9 mouse cellular contexts compared by ENCODE assay signal in genomic region chr1:64040831-64041383, GRCm38 (mm10).
DNase-seq lines count a peak whose midpoint lies in the region; ATAC-seq lines count a peak whose summit lies in the region.
"Had no signal": no experiment of that assay in that cellular context is flagged by ENCODE, and none has a peak within 500 bp of the region (broad histone marks: within the 10 kb centered on the region; RNA-seq: fewer than 3 reads in every experiment).

No protein-coding gene starts in this region.

- H3K4me3 ChIP-seq in midbrain, embryonic 12.5 days: no peak overlapping the region
- no peak overlapping the region for H3K4me3 ChIP-seq in midbrain, embryonic 14.5 days (replicated peaks; ENCODE audit: low read depth, low read length)
- no peak overlapping the region for H3K4me3 ChIP-seq in heart, embryonic 15.5 days
- H3K4me3 ChIP-seq in limb, embryonic 15.5 days: no peak overlapping the region
- H3K4me3 ChIP-seq in stomach, embryonic 16.5 days (replicated peaks; ENCODE audit: low read length): no peak overlapping the region
- no peak overlapping the region for H3K4me3 ChIP-seq in neural tube, embryonic 15.5 days (replicated peaks)
- H3K4me3 ChIP-seq: myocyte had no signal

- peaks cover 4% of the 10 kb centered on the region; the same call in 1 of the 2 replicates for H3K36me3 ChIP-seq in midbrain, embryonic 12.5 days
- peaks cover 22% of the 10 kb centered on the region for H3K36me3 ChIP-seq in midbrain, embryonic 14.5 days (ENCODE audit: control insufficient read depth, insufficient read depth, low read length)
- H3K36me3 ChIP-seq in heart, embryonic 15.5 days: no peaks in the 10 kb centered on the region
- H3K36me3 ChIP-seq in limb, embryonic 15.5 days: peaks cover 9% of the 10 kb centered on the region
- H3K36me3 ChIP-seq in stomach, embryonic 16.5 days (ENCODE audit: control insufficient read depth, insufficient read depth, low read length): no peaks in the 10 kb centered on the region
- peaks cover 14% of the 10 kb centered on the region for H3K36me3 ChIP-seq in neural tube, embryonic 15.5 days

- no peaks in the 10 kb centered on the region for H3K9me3 ChIP-seq in midbrain, embryonic 12.5 days
- no peaks in the 10 kb centered on the region for H3K9me3 ChIP-seq in midbrain, embryonic 14.5 days (ENCODE audit: control insufficient read depth, low read length)
- H3K9me3 ChIP-seq in heart, embryonic 15.5 days (replicated peaks): no peaks in the 10 kb centered on the region
- H3K9me3 ChIP-seq in limb, embryonic 15.5 days: no peaks in the 10 kb centered on the region
- H3K9me3 ChIP-seq in stomach, embryonic 16.5 days (replicated peaks; ENCODE audit: control insufficient read depth, low read length): no peaks in the 10 kb centered on the region
- H3K9me3 ChIP-seq in neural tube, embryonic 15.5 days (replicated peaks): no peaks in the 10 kb centered on the region

- no peak overlapping the region for H3K4me2 ChIP-seq in midbrain, embryonic 12.5 days (replicated peaks)
- no peak overlapping the region for H3K4me2 ChIP-seq in midbrain, embryonic 14.5 days (ENCODE audit: low read length)
- H3K4me2 ChIP-seq in heart, embryonic 15.5 days: no peak overlapping the region
- no peak overlapping the region for H3K4me2 ChIP-seq in limb, embryonic 15.5 days
- no peak overlapping the region for H3K4me2 ChIP-seq in stomach, embryonic 16.5 days (ENCODE audit: low read depth, low read length)
- H3K4me2 ChIP-seq in neural tube, embryonic 15.5 days: no peak overlapping the region

- 53% methylated on average over 5 of the region's 5 CpGs for WGBS in midbrain, embryonic 12.5 days
- whole genome bisulfite sequencing in midbrain, embryonic 14.5 days: 62% methylated on average over 5 of the region's 5 CpGs
- WGBS in heart, embryonic 15.5 days: 34% methylated on average over 5 of the region's 5 CpGs
- WGBS in limb, embryonic 15.5 days: 77% methylated on average over 5 of the region's 5 CpGs
- WGBS in stomach, embryonic 16.5 days: 68% methylated on average over 5 of the region's 5 CpGs
- 65% methylated on average over 5 of the region's 5 CpGs for WGBS in neural tube, embryonic 15.5 days

- no peak overlapping the region for H3K9ac ChIP-seq in midbrain, embryonic 12.5 days (replicated peaks)
- no peak overlapping the region for H3K9ac ChIP-seq in midbrain, embryonic 14.5 days (replicated peaks; ENCODE audit: low read length)
- no peak overlapping the region for H3K9ac ChIP-seq in heart, embryonic 15.5 days
- no peak overlapping the region for H3K9ac ChIP-seq in limb, embryonic 15.5 days
- no peak overlapping the region for H3K9ac ChIP-seq in stomach, embryonic 16.5 days (ENCODE audit: low read length)
- no peak overlapping the region for H3K9ac ChIP-seq in neural tube, embryonic 15.5 days (replicated peaks)

- no peak for ATAC-seq in midbrain, embryonic 12.5 days (ENCODE audit: low FRiP score, low read depth)
- ATAC-seq in midbrain, embryonic 14.5 days (ENCODE audit: low FRiP score, low TSS enrichment): no peak
- ATAC-seq in heart, embryonic 15.5 days (replicated peaks; ENCODE audit: insufficient number of reproducible peaks, insufficient read depth, low FRiP score, low read depth): peak; percentile 44
- ATAC-seq in limb, embryonic 15.5 days (ENCODE audit: insufficient number of reproducible peaks, low FRiP score, low TSS enrichment, low read depth): peak; percentile 44; the same call in 1 of the 2 replicates
- 0 out of 2 replicates have a peak, but pooled peaks have one; percentile 30 for ATAC-seq in stomach, embryonic 16.5 days (ENCODE audit: insufficient read depth, low FRiP score)
- no peak for ATAC-seq in neural tube, embryonic 15.5 days (ENCODE audit: low FRiP score)

- no peak for DNase-seq in midbrain, embryonic 14.5 days
- DNase-seq in layer of hippocampus, adult 11-12 months (ENCODE audit: low spot score): no peak
- DNase-seq in left cerebral cortex, adult 18-20 months (ENCODE audit: low spot score in 2 of 2): no peak

- peaks cover 19% of the 10 kb centered on the region for H3K4me1 ChIP-seq in midbrain, embryonic 12.5 days
- H3K4me1 ChIP-seq in midbrain, embryonic 14.5 days (ENCODE audit: control insufficient read depth, insufficient read depth, low read length): peaks cover 36% of the 10 kb centered on the region
- H3K4me1 ChIP-seq in heart, embryonic 15.5 days (replicated peaks): peaks cover 65% of the 10 kb centered on the region
- H3K4me1 ChIP-seq in limb, embryonic 15.5 days: peaks cover 2% of the 10 kb centered on the region; the same call in 1 of the 2 replicates
- peaks cover 7% of the 10 kb centered on the region; the same call in 1 of the 2 replicates for H3K4me1 ChIP-seq in stomach, embryonic 16.5 days (ENCODE audit: control insufficient read depth, insufficient read depth, low read length)
- H3K4me1 ChIP-seq in neural tube, embryonic 15.5 days: peaks cover 58% of the 10 kb centered on the region

- H3K27ac ChIP-seq in midbrain, embryonic 12.5 days (replicated peaks): peak overlapping the region; percentile 30; the same call in 1 of the 2 replicates
- H3K27ac ChIP-seq in midbrain, embryonic 14.5 days (replicated peaks; ENCODE audit: low read depth, low read length): no peak overlapping the region
- peak overlapping the region; percentile 88 for H3K27ac ChIP-seq in heart, embryonic 15.5 days
- no peak overlapping the region for H3K27ac ChIP-seq in limb, embryonic 15.5 days
- H3K27ac ChIP-seq in stomach, embryonic 16.5 days (ENCODE audit: low read length): no peak overlapping the region
- H3K27ac ChIP-seq in neural tube, embryonic 15.5 days (replicated peaks): no peak overlapping the region

- H3K27me3 ChIP-seq in midbrain, embryonic 12.5 days: no peaks in the 10 kb centered on the region
- no peaks in the 10 kb centered on the region for H3K27me3 ChIP-seq in midbrain, embryonic 14.5 days (ENCODE audit: control insufficient read depth, insufficient read depth, low read length)
- H3K27me3 ChIP-seq in heart, embryonic 15.5 days: no peaks in the 10 kb centered on the region
- no peaks in the 10 kb centered on the region for H3K27me3 ChIP-seq in limb, embryonic 15.5 days
- no peaks in the 10 kb centered on the region for H3K27me3 ChIP-seq in stomach, embryonic 16.5 days (ENCODE audit: control insufficient read depth, insufficient read depth, low read length)
- H3K27me3 ChIP-seq in neural tube, embryonic 15.5 days (replicated peaks): no peaks in the 10 kb centered on the region

Comparison
In these comparisons a context has a peak if more than half of its experiments do, and no peak if none do; other contexts are left out.
1. H3K27ac ChIP-seq: peak in midbrain, embryonic 12.5 days (single experiment) and heart, embryonic 15.5 days (single experiment); none in midbrain, embryonic 14.5 days (single experiment), limb, embryonic 15.5 days (single experiment), stomach, embryonic 16.5 days (single experiment) and neural tube, embryonic 15.5 days (single experiment).
2. ATAC-seq: peak in heart, embryonic 15.5 days (single experiment), limb, embryonic 15.5 days (single experiment) and stomach, embryonic 16.5 days (single experiment); none in midbrain, embryonic 12.5 days (single experiment), midbrain, embryonic 14.5 days (single experiment) and neural tube, embryonic 15.5 days (single experiment).